Mouse (Mus musculus): ENCODE results near the gene Nkpd1. TPM values are rescaled to one million over a fixed set of nuclear protein-coding genes. Genes with fewer than 3 reads are reported as not detected.
A peak's percentile ranks its signal among the peaks of the same experiment; 100 is the strongest.
"Not testable (repeated sequence)": the region's sequence is repeated elsewhere in the genome, so short reads cannot be mapped to it uniquely, and the experiment has no call there.

The Nkpd1 gene
- polyA plus RNA-seq, 1 experiment from 2014 or later: 0.11 TPM

DNA sequence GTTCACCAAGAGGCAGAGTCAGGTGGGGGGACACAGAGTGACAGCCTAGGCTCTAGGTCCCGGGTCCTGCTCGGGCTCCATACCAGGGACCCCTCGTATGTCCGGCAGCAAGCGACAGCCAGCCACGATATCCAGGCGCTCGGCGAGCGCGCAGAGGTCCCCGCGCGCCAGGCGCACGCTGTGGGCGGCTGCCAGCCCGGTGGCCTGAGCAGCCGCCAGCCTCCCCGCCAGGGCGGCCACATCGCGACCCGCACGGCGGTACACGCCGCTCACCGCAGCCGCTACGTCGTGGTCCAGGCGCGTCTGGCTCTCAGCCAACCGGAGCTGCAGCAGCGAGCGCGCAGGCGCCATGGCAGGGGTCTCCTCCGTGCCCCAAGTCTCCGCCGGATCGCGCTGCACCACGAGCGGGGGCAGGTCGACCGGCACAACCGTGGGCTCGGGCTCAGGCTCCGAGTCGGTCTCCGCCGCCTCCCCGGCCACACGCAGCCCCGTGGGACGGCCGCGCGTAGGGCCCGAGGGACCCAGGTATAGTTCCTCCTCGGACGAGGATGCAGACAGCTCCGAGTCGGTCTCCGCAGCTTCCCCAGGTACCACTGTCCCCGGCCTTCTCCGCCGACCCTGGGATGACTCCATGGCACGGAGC lies 10.5 kb upstream of the Nkpd1 start:
- TF ChIP-seq CTCF (IDR thresholded peaks at IDR 0.05; ENCODE audit: low read depth): no peak
- WGBS: under 1% methylated on average over 71 of the region's 71 CpGs
- Histone ChIP-seq H3K27ac (ENCODE audit: low read depth) (no peak overlapping the region), H3K36me3 (ENCODE audit: insufficient read depth) (no peaks in the 10 kb centered on the region), H3K9ac (peak overlapping the region; percentile 53), H3K9me3 (ENCODE audit: low read depth, low read length) (no peaks in the 10 kb centered on the region), H3K27me3 (ENCODE audit: insufficient read depth, low read length) (no peaks in the 10 kb centered on the region), H3K4me1 (ENCODE audit: insufficient read depth) (no peaks in the 10 kb centered on the region), H3K4me2 (peak overlapping the region; percentile 98), H3K4me3 (ENCODE audit: low read depth, low read length) (peak overlapping the region; percentile 80)
- ATAC-seq (ENCODE audit: insufficient read depth): no peak
- DNase-seq: peak; percentile 81

- no peak for ATAC-seq (ENCODE audit: insufficient read depth)
- H3K4me3 ChIP-seq (ENCODE audit: low read depth, low read length): peak overlapping the region; percentile 80
- H3K36me3 ChIP-seq (ENCODE audit: insufficient read depth): no peaks in the 10 kb centered on the region
- H3K27me3 ChIP-seq (ENCODE audit: insufficient read depth, low read length): no peaks in the 10 kb centered on the region
- WGBS: 4% methylated on average over 18 of the region's 18 CpGs
- H3K9ac ChIP-seq: peak overlapping the region; percentile 53
- TF ChIP-seq CTCF (IDR thresholded peaks at IDR 0.05; ENCODE audit: low read depth): no peak
- no peaks in the 10 kb centered on the region for H3K4me1 ChIP-seq (ENCODE audit: insufficient read depth)
- peak overlapping the region; percentile 37; the same call in 1 of the 2 replicates for H3K27ac ChIP-seq (ENCODE audit: low read depth)
- H3K4me2 ChIP-seq: peak overlapping the region; percentile 98
- no peaks in the 10 kb centered on the region for H3K9me3 ChIP-seq (ENCODE audit: low read depth, low read length)
- DNase-seq: no peak
Measured at GRCm38 (mm10) chr7:19507612-19507981, 10.0 kb upstream of the Nkpd1 start.

GRCm38 (mm10) chr7:19508150-19508923 lies 9.3 kb upstream of the Nkpd1 start, which contains the start of the genes Bloc1s3 and Trappc6a:
Bloc1s3 (minus strand) TSS chr7:19508367.
Trappc6a (plus strand) TSS chr7:19508395.
- Histone ChIP-seq H3K36me3 (ENCODE audit: insufficient read depth) (no peaks in the 10 kb centered on the region), H3K4me2 (peak within 1 kb of the TSS; percentile 98)
- 1% methylated on average over 56 of the region's 56 CpGs for WGBS

GRCm38 (mm10) chr7:19508924-19509568 lies 8.6 kb upstream of the Nkpd1 start:
- peak overlapping the region; percentile 98 for H3K4me2 ChIP-seq
- no peak for TF ChIP-seq CTCF (IDR thresholded peaks at IDR 0.05; ENCODE audit: low read depth)
- WGBS: 8% methylated on average over 15 of the region's 15 CpGs
- no peaks in the 10 kb centered on the region for H3K4me1 ChIP-seq (ENCODE audit: insufficient read depth)
- no peaks in the 10 kb centered on the region for H3K36me3 ChIP-seq (ENCODE audit: insufficient read depth)
- peak overlapping the region; percentile 46; the same call in 1 of the 2 replicates for H3K27ac ChIP-seq (ENCODE audit: low read depth)
- H3K9me3 ChIP-seq (ENCODE audit: low read depth, low read length): no peaks in the 10 kb centered on the region
- ATAC-seq (ENCODE audit: insufficient read depth): peak; percentile 19
- DNase-seq: no peak
- H3K4me3 ChIP-seq (ENCODE audit: low read depth, low read length): peak overlapping the region; percentile 80
- peak overlapping the region; percentile 83 for H3K9ac ChIP-seq
- H3K27me3 ChIP-seq (ENCODE audit: insufficient read depth, low read length): no peaks in the 10 kb centered on the region

More at GRCm38 (mm10) chr7:19508150-19508923, 9.3 kb upstream of the Nkpd1 start, which contains the start of the genes Bloc1s3 and Trappc6a:
- no peaks in the 10 kb centered on the region for H3K4me1 ChIP-seq (ENCODE audit: insufficient read depth)
- H3K9me3 ChIP-seq (ENCODE audit: low read depth, low read length): no peaks in the 10 kb centered on the region
- peak within 1 kb of the TSS; percentile 83 for H3K9ac ChIP-seq
- peak; percentile 95 for ATAC-seq (ENCODE audit: insufficient read depth)
- no peaks in the 10 kb centered on the region for H3K27me3 ChIP-seq (ENCODE audit: insufficient read depth, low read length)
- TF ChIP-seq CTCF (IDR thresholded peaks at IDR 0.05; ENCODE audit: low read depth): no peak
- peak; percentile 97 for DNase-seq
- peak within 1 kb of the TSS; percentile 80 for H3K4me3 ChIP-seq (ENCODE audit: low read depth, low read length)
- peak within 1 kb of the TSS; percentile 46 for H3K27ac ChIP-seq (ENCODE audit: low read depth)

DNA sequence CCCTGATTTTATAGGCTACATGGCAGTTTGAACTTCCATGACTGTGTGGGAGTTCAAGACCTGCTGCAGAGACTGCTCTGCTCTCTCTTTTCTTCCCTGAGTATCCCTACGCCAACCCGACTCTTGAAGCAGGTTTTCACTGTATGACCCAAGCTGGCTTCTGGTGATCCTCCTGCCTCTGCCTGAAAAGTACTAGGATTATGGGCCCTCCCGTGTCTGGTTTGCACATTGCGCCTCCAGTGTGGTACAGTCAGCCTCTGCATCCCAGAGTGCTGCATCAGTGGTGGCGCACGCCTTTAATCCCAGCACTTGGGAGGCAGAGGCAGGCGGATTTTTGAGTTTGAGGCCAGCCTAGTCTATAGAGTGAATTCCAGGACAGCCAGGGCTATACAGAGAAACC lies 7.9 kb upstream of the Nkpd1 start:
- DNase-seq (no peak), ATAC-seq (ENCODE audit: insufficient read depth) (no peak)
- Histone ChIP-seq H3K4me2 (peak overlapping the region; percentile 98), H3K9ac (0 out of 2 replicates have a peak overlapping the region, but pooled peaks have one; percentile 83), H3K4me1 (ENCODE audit: insufficient read depth) (no peaks in the 10 kb centered on the region), H3K27ac (ENCODE audit: low read depth) (no peak overlapping the region), H3K27me3 (ENCODE audit: insufficient read depth, low read length) (no peaks in the 10 kb centered on the region), H3K9me3 (ENCODE audit: low read depth, low read length) (no peaks in the 10 kb centered on the region), H3K4me3 (ENCODE audit: low read depth, low read length) (peak overlapping the region; percentile 80), H3K36me3 (ENCODE audit: insufficient read depth) (no peaks in the 10 kb centered on the region)
- TF ChIP-seq CTCF (IDR thresholded peaks at IDR 0.05; ENCODE audit: low read depth): no peak
- WGBS: 94% methylated on average over 7 of the region's 7 CpGs

- not testable (repeated sequence) for H3K9ac ChIP-seq; H3K4me2 ChIP-seq; DNase-seq; H3K4me1 ChIP-seq (ENCODE audit: insufficient read depth); H3K4me3 ChIP-seq (ENCODE audit: low read depth, low read length); H3K9me3 ChIP-seq (ENCODE audit: low read depth, low read length); ATAC-seq (ENCODE audit: insufficient read depth); H3K27me3 ChIP-seq (ENCODE audit: insufficient read depth, low read length); H3K27ac ChIP-seq (ENCODE audit: low read depth); H3K36me3 ChIP-seq (ENCODE audit: insufficient read depth)
- 85% methylated on average over 6 of the region's 7 CpGs for WGBS
Measured at GRCm38 (mm10) chr7:19511934-19512333, 5.7 kb upstream of the Nkpd1 start.

- H3K4me3 ChIP-seq (ENCODE audit: low read depth, low read length): no peak overlapping the region
- H3K9me3 ChIP-seq (ENCODE audit: low read depth, low read length): no peaks in the 10 kb centered on the region
- ATAC-seq (ENCODE audit: insufficient read depth) (no peak), DNase-seq (no peak)
- no peak overlapping the region for H3K9ac ChIP-seq
- no peak for TF ChIP-seq CTCF (IDR thresholded peaks at IDR 0.05; ENCODE audit: low read depth)
- peaks cover 2% of the 10 kb centered on the region; the same call in 1 of the 2 replicates for H3K27me3 ChIP-seq (ENCODE audit: insufficient read depth, low read length)
- H3K4me2 ChIP-seq: no peak overlapping the region
- H3K36me3 ChIP-seq (ENCODE audit: insufficient read depth): no peaks in the 10 kb centered on the region
- 76% methylated on average over 6 of the region's 6 CpGs for WGBS
- H3K4me1 ChIP-seq (ENCODE audit: insufficient read depth): no peaks in the 10 kb centered on the region
- no peak overlapping the region for H3K27ac ChIP-seq (ENCODE audit: low read depth)
Measured at GRCm38 (mm10) chr7:19512353-19512752, 5.3 kb upstream of the Nkpd1 start.
